Mouse (Mus musculus) lung, embryonic 14.5 days (tissue): Measurements from ENCODE around the gene Il12rb1. TPM values are rescaled to one million over a fixed set of nuclear protein-coding genes. Genes with fewer than 3 reads are reported as not detected.

Source experiments
- ATAC-seq: fragments of 200-750 bp; cut with Nextera tagmentation; 2 replicates; pipeline ENCODE4 v1.8.0; 2017; ENCODE audit warnings: mild to moderate bottlenecking, moderate TSS enrichment, moderate library complexity; ENCODE audit not compliant: insufficient read depth
- DNase-seq: peaks from one replicate; pipeline ENCODE4 v3.0.0-alpha.2; 2015
- H3K27ac ChIP-seq: fragments of 300-500 bp; sonication (generic); 2 replicates; pipeline ENCODE4 v1.5.1; 2014; ENCODE audit warnings: low read depth, mild to moderate bottlenecking, moderate library complexity
- H3K27me3 ChIP-seq: fragments of 300-500 bp; sonication (generic); 2 replicates; pipeline ENCODE4 v1.6.1; 2014; ENCODE audit warnings: low read length, control low read depth; ENCODE audit not compliant: insufficient read depth
- H3K36me3 ChIP-seq: fragments of 300-500 bp; sonication (generic); 2 replicates; pipeline ENCODE4 v1.6.1; 2014; ENCODE audit warnings: control low read depth; ENCODE audit not compliant: insufficient read depth
- H3K4me1 ChIP-seq: fragments of 300-500 bp; sonication (generic); 2 replicates; pipeline ENCODE4 v1.6.1; 2014; ENCODE audit warnings: antibody characterized with exemption, control low read depth; ENCODE audit not compliant: insufficient read depth
- H3K4me2 ChIP-seq: fragments of 300-500 bp; sonication (generic); 2 replicates; pipeline ENCODE4 v1.6.1; 2014; ENCODE audit warnings: mild to moderate bottlenecking
- H3K4me3 ChIP-seq: fragments of 300-500 bp; sonication (generic); 2 replicates; pipeline ENCODE4 v1.5.1; 2014; ENCODE audit warnings: low read depth, low read length
- H3K9ac ChIP-seq: fragments of 300-500 bp; sonication (generic); 2 replicates; pipeline ENCODE4 v1.6.1; 2014
- H3K9me3 ChIP-seq: fragments of 300-500 bp; sonication (generic); 2 replicates; pipeline ENCODE4 v1.6.1; 2016; ENCODE audit warnings: low read depth, low read length, control low read depth
- CTCF ChIP-seq: IDR thresholded peaks from 2 replicates; pipeline ENCODE4 v1.5.1; 2016; ENCODE audit warnings: antibody characterized with exemption, low read depth
- WGBS: fragments of 180-500 bp; shearing (Covaris S2); extraction: QIAGEN DNeasy Blood & Tissue Kit; methylation state at CpG from one replicate; pipeline ENCODE4 v1.1.7; 2014; 5-methylcytosine and 5-hydroxymethylcytosine counted together
- microRNA-seq: library from miRNA; unstranded; fragments of <30 nt; microRNA quantifications from one replicate; pipeline ENCODE4, GENCODE M21; 2016; ENCODE audit warnings: borderline number of aligned reads
- polyA plus RNA-seq: library from polyadenylated mRNA; unstranded; fragments of >200 nt; fragmentation: Nextera tagmentation; extraction: Ambion mirVana; gene quantifications from 2 replicates; pipeline ENCODE4 v1.2.1, GENCODE M21; 2014

The Il12rb1 gene
- polyA plus RNA-seq, 1 experiment from 2014 or later = 0.17 TPM

GRCm38 (mm10) chr8:70868559-70869198 lies 60.4 kb downstream of the Il12rb1 start:
- H3K9ac ChIP-seq = peak overlapping the region; percentile 34; the same call in 1 of the 2 replicates

GRCm38 (mm10) chr8:70869199-70869571 lies 60.9 kb downstream of the Il12rb1 start:
- Histone ChIP-seq H3K4me2 (peak overlapping the region; percentile 49), H3K9ac (peak overlapping the region; percentile 34; the same call in 1 of the 2 replicates), H3K4me3 (0 out of 2 replicates have a peak overlapping the region, but pooled peaks have one; percentile 19), H3K9me3 (no peaks in the 10 kb centered on the region), H3K4me1 (peaks cover 13% of the 10 kb centered on the region), H3K27ac (no peak overlapping the region), H3K36me3 (peaks cover 14% of the 10 kb centered on the region; the same call in 1 of the 2 replicates), H3K27me3 (peaks cover 6% of the 10 kb centered on the region)
- no peak for TF ChIP-seq CTCF
- DNase-seq (no peak), ATAC-seq (no peak)
- WGBS = 35% methylated on average over 5 of the region's 5 CpGs

More at GRCm38 (mm10) chr8:70868559-70869198, 60.4 kb downstream of the Il12rb1 start:
- ATAC-seq = no peak
- Histone ChIP-seq H3K4me3 (peak overlapping the region; percentile 19; the same call in 1 of the 2 replicates), H3K36me3 (peaks cover 14% of the 10 kb centered on the region; the same call in 1 of the 2 replicates), H3K9me3 (no peaks in the 10 kb centered on the region), H3K27ac (no peak overlapping the region), H3K4me2 (peak overlapping the region; percentile 49), H3K4me1 (peaks cover 18% of the 10 kb centered on the region), H3K27me3 (peaks cover 11% of the 10 kb centered on the region)
- DNase-seq = peak; percentile 69
- WGBS = 23% methylated on average over 40 of the region's 40 CpGs
- peak; percentile 16 for TF ChIP-seq CTCF

- peaks cover 9% of the 10 kb centered on the region for H3K4me1 ChIP-seq
- peaks cover 14% of the 10 kb centered on the region; the same call in 1 of the 2 replicates for H3K36me3 ChIP-seq
- H3K4me3 ChIP-seq = no peak overlapping the region
- H3K9me3 ChIP-seq = no peaks in the 10 kb centered on the region
- ATAC-seq (no peak; the same call in 1 of the 2 replicates), DNase-seq (peak; percentile 89)
- H3K27me3 ChIP-seq = peaks cover 2% of the 10 kb centered on the region; the same call in 1 of the 2 replicates
- no peak overlapping the region for H3K9ac ChIP-seq
- peak; percentile 98 for TF ChIP-seq CTCF
- 42% methylated on average over 16 of the region's 16 CpGs for WGBS
- H3K27ac ChIP-seq = no peak overlapping the region; the same call in 1 of the 2 replicates
- H3K4me2 ChIP-seq = 0 out of 2 replicates have a peak overlapping the region, but pooled peaks have one; percentile 49
These were observed 61.4 kb downstream of the Il12rb1 start for GRCm38 (mm10) chr8:70869601-70870041.

Small RNAs within 50 kb of the gene (microRNA-seq; reads per million reads assigned to microRNA genes)
- not detected for gene Mir7240

Other genes starting within 250 kb of the Il12rb1 start
- 91.6 and 107 TPM in 2 replicates for gene Isyna1, start 214.1 kb upstream of the Il12rb1 start, polyA plus RNA-seq
- 127 and 143 TPM in 2 replicates for gene Ssbp4, start 199.6 kb upstream of the Il12rb1 start, polyA plus RNA-seq
- 1.9 TPM in 2 replicates for gene Lrrc25, start 192.3 kb upstream of the Il12rb1 start, polyA plus RNA-seq
- 0.12 and 0.22 TPM in 2 replicates for gene Gdf15, start 176.0 kb upstream of the Il12rb1 start, polyA plus RNA-seq
- 46.6 and 48.2 TPM in 2 replicates for gene Pgpep1, start 148.1 kb upstream of the Il12rb1 start, polyA plus RNA-seq
- 305 and 327 TPM in 2 replicates for gene Lsm4, start 135.2 kb upstream of the Il12rb1 start, polyA plus RNA-seq
- gene Jund, start 109.5 kb upstream of the Il12rb1 start, polyA plus RNA-seq = 70.1 and 72.9 TPM in 2 replicates
- 0.04 TPM in 1 of 2 replicates, not detected in the other for gene Iqcn, start 105.0 kb upstream of the Il12rb1 start, polyA plus RNA-seq
- not detected in 2 replicates for gene Gm3336, start 89.9 kb upstream of the Il12rb1 start, polyA plus RNA-seq
- 0.17 and 0.23 TPM in 2 replicates for gene Pde4c, start 84.7 kb upstream of the Il12rb1 start, polyA plus RNA-seq
- gene Rab3a, start 53.8 kb upstream of the Il12rb1 start, polyA plus RNA-seq = 10.5 and 12.0 TPM in 2 replicates
- 27.9 and 29.4 TPM in 2 replicates for gene Mpv17l2, start 47.5 kb upstream of the Il12rb1 start, polyA plus RNA-seq
- 46.5 and 52.4 TPM in 2 replicates for gene Pik3r2, start 31.7 kb upstream of the Il12rb1 start, polyA plus RNA-seq
- 16.1 and 18.0 TPM in 2 replicates for gene Mast3, start 3.4 kb upstream of the Il12rb1 start, polyA plus RNA-seq
- gene Arrdc2, start 31.3 kb downstream of the Il12rb1 start, polyA plus RNA-seq = 4.3 and 4.4 TPM in 2 replicates
- 0.54 and 0.72 TPM in 2 replicates for gene Kcnn1, start 54.8 kb downstream of the Il12rb1 start, polyA plus RNA-seq
- gene Ccdc124, start 65.5 kb downstream of the Il12rb1 start, polyA plus RNA-seq = 121 and 125 TPM in 2 replicates
- gene Slc5a5, start 84.3 kb downstream of the Il12rb1 start, polyA plus RNA-seq = 0.12 and 0.16 TPM in 2 replicates
- gene Rpl18a, start 89.0 kb downstream of the Il12rb1 start, polyA plus RNA-seq = 5,317 and 5,483 TPM in 2 replicates
- gene Map1s, start 97.5 kb downstream of the Il12rb1 start, polyA plus RNA-seq = 53.3 and 54.4 TPM in 2 replicates